Mouse (Mus musculus) hindbrain, embryonic 11.5 days (tissue): ENCODE results near the gene Cdh10. TPM values are rescaled to one million over a fixed set of nuclear protein-coding genes. Genes with fewer than 3 reads are reported as not detected.
A peak's percentile ranks its signal among the peaks of the same experiment; 100 is the strongest.

Experiments
- ATAC-seq: fragments of 200-750 bp; cut with Nextera tagmentation; 2 replicates; pipeline ENCODE4 v1.8.0; 2017; ENCODE audit warnings: mild to moderate bottlenecking, moderate TSS enrichment, moderate library complexity; ENCODE audit not compliant: low FRiP score
- DNase-seq: peaks from one replicate; pipeline ENCODE4 v3.0.0-alpha.2; 2015; ENCODE audit warnings: low spot score
- H3K27ac ChIP-seq: fragments of 300-500 bp; sonication (generic); 2 replicates; pipeline ENCODE4 v1.5.1; 2014; ENCODE audit warnings: mild to moderate bottlenecking, low read depth, low read length
- H3K27me3 ChIP-seq: fragments of 300-500 bp; sonication (generic); 2 replicates; pipeline ENCODE4 v1.6.1; 2014; ENCODE audit warnings: mild to moderate bottlenecking, low read length, moderate library complexity, mixed read lengths; ENCODE audit not compliant: control insufficient read depth, insufficient read depth
- H3K36me3 ChIP-seq: fragments of 300-500 bp; sonication (generic); 2 replicates; pipeline ENCODE4 v1.6.1; 2014; ENCODE audit warnings: mild to moderate bottlenecking, low read length, moderate library complexity, mixed read lengths; ENCODE audit not compliant: control insufficient read depth, insufficient read depth
- H3K4me1 ChIP-seq: fragments of 300-500 bp; sonication (generic); replicated peaks from 2 replicates; pipeline ENCODE4 v1.6.1; 2014; ENCODE audit warnings: low read length, mixed read lengths; ENCODE audit not compliant: control insufficient read depth, insufficient read depth
- H3K4me2 ChIP-seq: fragments of 300-500 bp; sonication (generic); replicated peaks from 2 replicates; pipeline ENCODE4 v1.6.1; 2014; ENCODE audit warnings: mild to moderate bottlenecking, low read depth, low read length
- H3K4me3 ChIP-seq: fragments of 300-500 bp; sonication (generic); 2 replicates; pipeline ENCODE4 v1.5.1; 2014; ENCODE audit warnings: low read depth, low read length
- H3K9ac ChIP-seq: fragments of 300-500 bp; sonication (generic); 2 replicates; pipeline ENCODE4 v1.6.1; 2014; ENCODE audit warnings: low read depth, low read length
- H3K9me3 ChIP-seq: fragments of 300-500 bp; sonication (generic); 2 replicates; pipeline ENCODE4 v1.6.1; 2016; ENCODE audit warnings: low read length; ENCODE audit not compliant: control insufficient read depth
- WGBS: fragments of 180-500 bp; shearing (Covaris S2); extraction: QIAGEN DNeasy Blood & Tissue Kit; methylation state at CpG from one replicate; pipeline ENCODE4 v1.1.7; 2014; 5-methylcytosine and 5-hydroxymethylcytosine counted together
- polyA plus RNA-seq: library from polyadenylated mRNA; unstranded; fragments of >200 nt; fragmentation: Nextera tagmentation; extraction: Ambion mirVana; gene quantifications from 2 replicates; pipeline ENCODE4 v1.2.1, GENCODE M21; 2014

The Cdh10 gene
- polyA plus RNA-seq, 1 experiment from 2014 or later, result 5.5 TPM

DNA sequence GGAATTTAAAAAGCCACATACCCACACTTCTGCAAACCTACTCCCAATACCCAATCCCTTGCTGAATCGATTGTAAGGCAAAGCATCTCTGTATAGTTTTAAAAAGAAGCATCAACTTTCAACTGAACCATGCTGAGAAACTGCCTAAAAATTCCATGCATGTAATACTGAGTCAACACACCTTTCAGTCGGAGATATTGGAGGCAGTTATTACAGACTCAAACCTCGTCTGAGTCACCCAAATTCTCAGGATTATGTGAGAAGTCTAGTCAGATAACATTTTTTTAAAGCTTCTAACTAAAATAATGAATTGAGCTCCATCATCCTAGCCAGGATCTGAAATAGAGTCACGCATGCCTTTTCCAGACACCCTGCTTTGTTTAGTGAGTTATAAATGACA is 175.5 kb downstream of the Cdh10 start:
- 85% methylated on average over 4 of the region's 4 CpGs for WGBS
- H3K4me2 ChIP-seq, result no peak overlapping the region

DNA sequence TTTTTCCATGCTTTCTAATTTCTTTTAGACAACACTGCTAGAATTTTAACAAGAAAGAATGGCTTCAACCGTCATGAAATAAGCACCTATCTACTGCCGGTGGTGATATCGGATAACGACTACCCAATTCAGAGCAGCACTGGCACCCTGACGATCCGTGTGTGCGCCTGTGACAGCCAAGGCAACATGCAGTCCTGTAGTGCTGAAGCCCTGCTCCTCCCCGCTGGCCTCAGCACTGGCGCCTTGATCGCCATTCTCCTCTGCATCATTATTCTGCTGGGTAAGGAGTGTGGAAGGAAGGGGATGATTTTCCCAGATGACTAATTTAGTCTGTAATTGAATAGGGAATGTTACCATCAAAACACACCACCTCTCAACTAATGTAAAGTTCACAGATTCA is 192.1 kb downstream of the Cdh10 start:
- no peak for DNase-seq
- Histone ChIP-seq H3K4me3 (no peak overlapping the region), H3K9me3 (no peaks in the 10 kb centered on the region), H3K27ac (no peak overlapping the region), H3K4me1 (no peaks in the 10 kb centered on the region), H3K4me2 (no peak overlapping the region), H3K9ac (no peak overlapping the region), H3K36me3 (no peaks in the 10 kb centered on the region), H3K27me3 (no peaks in the 10 kb centered on the region)
- ATAC-seq, result 0 out of 2 replicates have a peak, but pooled peaks have one; percentile 47
- WGBS, result 86% methylated on average over 10 of the region's 10 CpGs

More for the DNA sequence above, 175.5 kb downstream of the Cdh10 start:
- no peaks in the 10 kb centered on the region for H3K4me1 ChIP-seq
- DNase-seq (no peak), ATAC-seq (no peak)
- H3K9me3 ChIP-seq, result no peaks in the 10 kb centered on the region
- no peaks in the 10 kb centered on the region for H3K27me3 ChIP-seq
- no peaks in the 10 kb centered on the region for H3K36me3 ChIP-seq
- no peak overlapping the region for H3K27ac ChIP-seq
- no peak overlapping the region for H3K9ac ChIP-seq
- no peak overlapping the region for H3K4me3 ChIP-seq

DNA sequence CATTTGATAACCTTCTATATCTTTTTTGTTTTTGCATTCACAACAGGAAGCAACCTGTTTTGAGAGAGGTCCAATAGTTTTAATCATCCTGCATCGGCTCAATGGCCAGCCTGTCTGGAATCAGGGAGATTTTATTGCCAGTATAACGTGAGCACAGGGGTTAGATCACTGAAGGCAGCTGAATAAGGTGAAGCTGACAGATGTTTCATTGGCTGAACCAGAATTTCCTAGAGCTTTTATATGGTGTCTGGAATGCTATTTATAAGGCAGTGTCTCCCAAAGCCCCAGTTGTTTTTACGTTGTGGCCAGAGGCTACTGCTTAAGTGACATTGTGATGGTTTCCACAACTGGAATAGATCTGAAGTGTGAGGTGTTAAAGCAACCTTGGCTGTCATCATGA is 214.2 kb downstream of the Cdh10 start:
- no peaks in the 10 kb centered on the region for H3K36me3 ChIP-seq
- no peak overlapping the region for H3K9ac ChIP-seq
- H3K27me3 ChIP-seq, result no peaks in the 10 kb centered on the region
- H3K4me3 ChIP-seq, result no peak overlapping the region
- 78% methylated on average over 3 of the region's 3 CpGs for WGBS
- no peak for ATAC-seq
- H3K4me1 ChIP-seq, result no peaks in the 10 kb centered on the region
- no peaks in the 10 kb centered on the region for H3K9me3 ChIP-seq
- DNase-seq, result no peak
- no peak overlapping the region for H3K4me2 ChIP-seq
- no peak overlapping the region for H3K27ac ChIP-seq

DNA sequence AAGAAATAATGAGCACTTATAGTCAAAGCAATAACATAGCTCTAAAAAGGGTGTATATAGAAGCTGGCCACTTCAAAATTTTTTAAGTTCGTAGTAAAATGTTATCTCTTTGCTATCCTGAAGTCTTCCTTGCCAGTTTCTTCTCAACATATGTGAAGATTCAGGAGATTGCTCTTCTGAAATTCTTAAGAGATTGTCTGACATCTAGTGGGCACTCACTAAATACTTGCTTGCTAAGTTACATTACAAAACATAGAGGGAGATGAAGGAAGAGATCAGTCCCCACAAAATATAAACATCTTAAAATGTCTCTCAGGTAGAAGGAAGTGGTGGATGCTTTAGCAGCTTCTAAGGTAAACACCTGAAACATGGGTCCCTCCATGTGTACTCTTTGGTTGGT is 221.3 kb downstream of the Cdh10 start:
- Histone ChIP-seq H3K9ac (no peak overlapping the region), H3K27me3 (no peaks in the 10 kb centered on the region), H3K9me3 (no peaks in the 10 kb centered on the region), H3K36me3 (no peaks in the 10 kb centered on the region), H3K27ac (no peak overlapping the region), H3K4me2 (no peak overlapping the region), H3K4me3 (no peak overlapping the region), H3K4me1 (no peaks in the 10 kb centered on the region)
- DNase-seq (no peak), ATAC-seq (no peak)
- 85% methylated on average over 1 of the region's 1 CpGs for WGBS
